Comparison of ENCODE assay signal across 16 mouse cellular contexts in the genomic region with DNA sequence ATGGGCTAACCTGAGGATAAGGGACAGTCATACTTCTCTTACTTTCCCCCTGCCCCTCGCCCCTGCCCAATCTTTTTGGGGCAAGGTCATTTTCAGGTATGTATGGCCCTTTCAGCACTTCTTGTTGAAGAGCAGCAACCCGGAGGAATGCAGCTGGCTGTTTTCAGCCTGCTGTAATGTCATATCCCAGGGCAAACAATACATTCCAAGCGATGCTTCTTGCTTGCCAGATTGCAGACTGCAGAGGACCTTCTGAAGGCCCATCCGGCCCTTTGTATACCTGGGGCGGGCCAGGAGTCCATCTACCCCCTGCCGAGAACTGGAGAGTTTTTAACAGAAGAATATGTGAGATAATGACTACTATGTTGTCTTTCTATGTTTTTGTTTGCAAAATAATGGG.
"Had no signal": no experiment of that assay in that cellular context is flagged by ENCODE, and none has a peak within 500 bp of the region (broad histone marks: within the 10 kb centered on the region; RNA-seq: fewer than 3 reads in every experiment).

No protein-coding gene starts in this region.

- H3K9ac ChIP-seq: lung, embryonic 14.5 days; midbrain, embryonic 12.5 days; neural tube, embryonic 13.5 days; neural tube, embryonic 15.5 days; stomach, embryonic 15.5 days had no signal

- H3K27ac ChIP-seq: midbrain, embryonic 10.5 days; midbrain, embryonic 12.5 days; neural tube, embryonic 13.5 days; neural tube, embryonic 15.5 days; stomach, embryonic 15.5 days; stomach, postnatal 0 days had no signal

- H3K4me1 ChIP-seq: midbrain, embryonic 10.5 days; midbrain, embryonic 12.5 days; neural tube, embryonic 13.5 days; neural tube, embryonic 15.5 days; stomach, embryonic 15.5 days had no signal

- H3K9me3 ChIP-seq: neural tube, embryonic 15.5 days; stomach, embryonic 15.5 days had no signal

- DNase-seq: lung, adult 18-20 months; lung, embryonic 14.5 days; lung, postnatal 10 days; lung, postnatal 4 days; midbrain, embryonic 14.5 days; right cerebral cortex, postnatal 14 days; thymus, adult 2 months; thymus, postnatal 25 days; thymus, postnatal 4 days had no signal

- H3K36me3 ChIP-seq: midbrain, embryonic 10.5 days; midbrain, embryonic 12.5 days; neural tube, embryonic 13.5 days; neural tube, embryonic 15.5 days; stomach, embryonic 15.5 days had no signal

- H3K4me3 ChIP-seq: midbrain, embryonic 10.5 days; midbrain, embryonic 12.5 days; myocyte; neural tube, embryonic 13.5 days; neural tube, embryonic 15.5 days; stomach, embryonic 15.5 days had no signal
